Mouse (Mus musculus) midbrain, embryonic 11.5 days (tissue): ENCODE results near the gene Bcas3. TPM values are rescaled to one million over a fixed set of nuclear protein-coding genes. Genes with fewer than 3 reads are reported as not detected.

ENCODE experiments used
- ATAC-seq: fragments of 200-750 bp; cut with Nextera tagmentation; 2 replicates; pipeline ENCODE4 v1.8.0; 2017; ENCODE audit warnings: moderate TSS enrichment, moderate library complexity; ENCODE audit not compliant: low FRiP score
- DNase-seq: peaks from one replicate; pipeline ENCODE4 v3.0.0; 2015; ENCODE audit warnings: low spot score; ENCODE audit errors: missing footprints
- H3K27ac ChIP-seq: fragments of 300-500 bp; sonication (generic); 2 replicates; pipeline ENCODE4 v1.5.1; 2014; ENCODE audit warnings: low read depth, low read length
- H3K27me3 ChIP-seq: fragments of 300-500 bp; sonication (generic); 2 replicates; pipeline ENCODE4 v1.6.1; 2014; ENCODE audit warnings: mild to moderate bottlenecking, low read length, moderate library complexity, mixed read lengths; ENCODE audit not compliant: control insufficient read depth, insufficient read depth
- H3K36me3 ChIP-seq: fragments of 300-500 bp; sonication (generic); 2 replicates; pipeline ENCODE4 v1.6.1; 2014; ENCODE audit warnings: mild to moderate bottlenecking, low read length, moderate library complexity, mixed read lengths; ENCODE audit not compliant: control insufficient read depth, insufficient read depth
- H3K4me1 ChIP-seq: fragments of 300-500 bp; sonication (generic); 2 replicates; pipeline ENCODE4 v1.6.1; 2014; ENCODE audit warnings: low read length; ENCODE audit not compliant: control insufficient read depth, insufficient read depth
- H3K4me2 ChIP-seq: fragments of 300-500 bp; sonication (generic); 2 replicates; pipeline ENCODE4 v1.6.1; 2014; ENCODE audit warnings: mild to moderate bottlenecking, moderate library complexity
- H3K4me3 ChIP-seq: fragments of 300-500 bp; sonication (generic); 2 replicates; pipeline ENCODE4 v1.5.1; 2014; ENCODE audit warnings: low read depth, low read length
- H3K9ac ChIP-seq: fragments of 300-500 bp; sonication (generic); 2 replicates; pipeline ENCODE4 v1.6.1; 2014; ENCODE audit warnings: low read length
- H3K9me3 ChIP-seq: fragments of 300-500 bp; sonication (generic); 2 replicates; pipeline ENCODE4 v1.6.1; 2016; ENCODE audit warnings: low read length; ENCODE audit not compliant: control insufficient read depth
- WGBS: fragments of 180-500 bp; shearing (Covaris S2); extraction: QIAGEN DNeasy Blood & Tissue Kit; methylation state at CpG from one replicate; pipeline ENCODE4 v1.1.7; 2014; 5-methylcytosine and 5-hydroxymethylcytosine counted together
- polyA plus RNA-seq: library from polyadenylated mRNA; unstranded; fragments of >200 nt; fragmentation: Nextera tagmentation; extraction: Ambion mirVana; gene quantifications from 2 replicates; pipeline ENCODE4 v1.2.1, GENCODE M21; 2014

Gene Bcas3
- polyA plus RNA-seq, 1 experiment from 2014 or later, result 30.2 TPM

DNA sequence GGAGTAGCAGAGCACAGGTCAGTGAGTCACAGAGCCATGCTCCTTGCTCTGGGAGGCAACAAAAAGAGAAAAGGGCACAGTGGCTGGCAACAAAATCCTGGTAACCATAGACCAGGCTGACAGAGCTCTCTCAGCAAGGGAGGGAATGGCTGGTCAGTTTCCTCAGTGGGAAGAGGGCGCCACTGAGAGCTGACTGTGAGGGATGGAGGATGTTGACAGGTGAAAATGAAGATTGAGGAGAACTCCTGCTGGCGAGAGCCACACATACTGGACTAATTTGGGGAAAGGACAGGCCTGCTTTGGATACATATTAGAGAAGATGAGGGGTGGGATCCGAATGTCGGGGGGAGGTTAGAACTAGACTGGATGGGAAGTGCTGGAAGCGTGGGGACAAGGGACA is 272.2 kb downstream of the Bcas3 start:
- 73% methylated on average over 5 of the region's 5 CpGs for WGBS
- Histone ChIP-seq H3K4me2 (no peak overlapping the region), H3K36me3 (no peaks in the 10 kb centered on the region), H3K9me3 (no peaks in the 10 kb centered on the region), H3K4me3 (no peak overlapping the region), H3K27me3 (no peaks in the 10 kb centered on the region), H3K4me1 (peaks cover 6% of the 10 kb centered on the region), H3K27ac (no peak overlapping the region), H3K9ac (no peak overlapping the region)
- DNase-seq (no peak), ATAC-seq (no peak)

DNA sequence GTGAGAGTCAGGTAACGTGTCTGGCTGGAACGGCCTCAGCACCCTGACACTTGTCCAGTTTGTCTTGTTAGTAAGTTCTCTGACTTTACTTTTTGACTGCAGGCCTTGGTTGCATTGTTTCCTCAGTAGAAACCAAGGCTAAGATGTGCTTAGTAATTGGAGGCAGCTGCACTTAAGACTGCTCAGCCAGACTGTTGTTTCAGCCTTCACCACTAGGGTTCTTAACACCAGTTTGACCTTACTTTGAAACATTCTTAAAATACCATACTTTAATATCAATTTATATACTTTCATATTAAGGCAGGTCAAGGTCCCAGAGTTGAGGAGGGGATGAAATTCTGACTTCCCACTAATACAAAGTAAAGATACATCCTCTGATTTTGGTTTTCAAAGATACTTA is 273.9 kb downstream of the Bcas3 start:
- ATAC-seq (no peak), DNase-seq (peak; percentile 90)
- no peak overlapping the region for H3K4me3 ChIP-seq
- peaks cover 6% of the 10 kb centered on the region for H3K4me1 ChIP-seq
- no peaks in the 10 kb centered on the region for H3K9me3 ChIP-seq
- WGBS, result 79% methylated on average over 2 of the region's 2 CpGs
- H3K36me3 ChIP-seq, result no peaks in the 10 kb centered on the region
- no peak overlapping the region for H3K9ac ChIP-seq
- H3K27me3 ChIP-seq, result no peaks in the 10 kb centered on the region
- H3K4me2 ChIP-seq, result no peak overlapping the region
- H3K27ac ChIP-seq, result no peak overlapping the region

DNA sequence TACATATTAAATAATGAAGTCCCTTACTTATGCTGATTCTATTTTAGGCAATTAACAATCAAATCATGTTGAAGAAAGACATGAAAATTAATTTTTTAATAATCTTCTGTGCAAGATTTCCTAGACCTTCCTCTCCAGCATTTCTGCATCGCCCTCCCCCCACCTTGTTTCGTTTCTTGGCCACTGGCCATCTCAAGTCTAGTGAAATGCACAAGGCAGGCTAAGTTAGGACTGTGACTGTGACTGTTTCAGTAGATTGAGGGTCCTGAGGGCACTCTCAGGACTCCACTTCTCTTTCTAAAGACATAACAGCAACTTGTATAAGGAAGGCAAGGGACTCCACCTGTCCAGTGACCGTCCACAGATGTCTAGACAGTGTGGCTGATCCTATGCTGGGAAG is 274.4 kb downstream of the Bcas3 start:
- H3K9ac ChIP-seq, result no peak overlapping the region
- no peaks in the 10 kb centered on the region for H3K36me3 ChIP-seq
- no peaks in the 10 kb centered on the region for H3K27me3 ChIP-seq
- no peak overlapping the region for H3K4me3 ChIP-seq
- no peak overlapping the region for H3K4me2 ChIP-seq
- 92% methylated on average over 3 of the region's 3 CpGs for WGBS
- no peaks in the 10 kb centered on the region for H3K9me3 ChIP-seq
- ATAC-seq (no peak), DNase-seq (no peak)
- H3K27ac ChIP-seq, result no peak overlapping the region
- peaks cover 6% of the 10 kb centered on the region for H3K4me1 ChIP-seq

DNA sequence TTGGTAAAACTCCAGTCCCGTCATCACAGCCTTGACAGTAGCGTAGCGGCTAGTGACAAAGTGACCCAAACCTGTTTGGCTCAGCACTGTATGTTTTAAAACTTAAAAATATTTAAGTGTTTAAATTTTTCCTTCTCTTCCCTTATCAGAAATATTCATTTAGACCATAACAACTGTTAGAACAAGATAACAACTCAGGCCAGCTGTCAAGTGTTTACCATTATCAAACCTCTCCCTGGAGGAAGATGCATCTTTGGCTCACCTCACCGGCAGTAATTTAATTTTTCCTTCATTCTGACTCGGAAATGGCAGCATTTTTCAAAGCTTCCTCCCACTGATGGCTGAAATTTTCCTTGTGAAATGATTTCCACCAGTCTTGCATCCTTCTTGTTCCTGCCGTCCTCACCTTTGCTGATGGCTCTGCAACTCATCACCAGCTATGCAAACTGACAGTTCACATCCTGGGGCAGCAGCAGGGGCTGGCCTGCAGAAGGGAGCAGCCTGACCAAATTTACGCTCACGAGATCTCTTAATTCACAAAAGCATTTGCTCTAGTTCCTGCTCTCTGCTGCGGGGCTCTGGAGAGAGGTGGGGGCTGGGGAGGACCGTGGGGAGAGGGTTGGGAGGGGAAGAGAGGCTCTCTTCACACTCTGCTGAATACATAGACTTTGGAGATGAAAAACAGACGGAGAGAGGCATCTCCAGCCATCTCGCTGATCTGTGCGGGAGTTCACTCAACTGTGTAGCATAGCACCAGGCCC is 275.5 kb downstream of the Bcas3 start:
- no peak overlapping the region for H3K4me2 ChIP-seq
- H3K27me3 ChIP-seq, result no peaks in the 10 kb centered on the region
- H3K27ac ChIP-seq, result no peak overlapping the region
- DNase-seq (no peak), ATAC-seq (no peak)
- H3K4me1 ChIP-seq, result peaks cover 6% of the 10 kb centered on the region
- no peaks in the 10 kb centered on the region for H3K36me3 ChIP-seq
- H3K4me3 ChIP-seq, result no peak overlapping the region
- no peaks in the 10 kb centered on the region for H3K9me3 ChIP-seq
- H3K9ac ChIP-seq, result 0 out of 2 replicates have a peak overlapping the region, but pooled peaks have one; percentile 14
- WGBS, result 45% methylated on average over 13 of the region's 13 CpGs

DNA sequence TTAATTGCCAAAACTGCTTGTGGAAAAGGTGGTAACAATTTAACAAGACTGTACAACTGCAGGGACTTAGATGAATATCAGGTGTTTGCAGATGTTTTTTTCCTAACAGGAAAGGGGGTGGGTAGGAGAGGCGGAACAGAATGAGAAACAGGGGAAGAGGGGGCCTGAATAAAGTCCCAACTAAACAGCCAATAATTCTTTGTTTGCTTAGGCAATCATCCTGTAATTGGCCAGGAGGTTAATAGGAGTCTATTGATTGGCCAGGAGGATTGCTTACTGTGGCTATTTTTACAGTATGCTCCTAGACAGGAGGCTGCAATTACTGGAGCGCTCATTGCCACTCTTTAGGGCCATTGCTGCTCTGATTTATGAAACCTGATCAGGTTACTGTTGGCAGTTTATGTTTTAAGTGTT is 279.6 kb downstream of the Bcas3 start:
- no peak overlapping the region for H3K27ac ChIP-seq
- no peak overlapping the region for H3K4me3 ChIP-seq
- H3K4me2 ChIP-seq, result no peak overlapping the region
- H3K9me3 ChIP-seq, result no peaks in the 10 kb centered on the region
- peaks cover 6% of the 10 kb centered on the region for H3K4me1 ChIP-seq
- ATAC-seq, result no peak
- WGBS, result 72% methylated on average over 2 of the region's 2 CpGs
- no peak overlapping the region for H3K9ac ChIP-seq
- H3K27me3 ChIP-seq, result no peaks in the 10 kb centered on the region
- no peak for DNase-seq
- H3K36me3 ChIP-seq, result no peaks in the 10 kb centered on the region

DNA sequence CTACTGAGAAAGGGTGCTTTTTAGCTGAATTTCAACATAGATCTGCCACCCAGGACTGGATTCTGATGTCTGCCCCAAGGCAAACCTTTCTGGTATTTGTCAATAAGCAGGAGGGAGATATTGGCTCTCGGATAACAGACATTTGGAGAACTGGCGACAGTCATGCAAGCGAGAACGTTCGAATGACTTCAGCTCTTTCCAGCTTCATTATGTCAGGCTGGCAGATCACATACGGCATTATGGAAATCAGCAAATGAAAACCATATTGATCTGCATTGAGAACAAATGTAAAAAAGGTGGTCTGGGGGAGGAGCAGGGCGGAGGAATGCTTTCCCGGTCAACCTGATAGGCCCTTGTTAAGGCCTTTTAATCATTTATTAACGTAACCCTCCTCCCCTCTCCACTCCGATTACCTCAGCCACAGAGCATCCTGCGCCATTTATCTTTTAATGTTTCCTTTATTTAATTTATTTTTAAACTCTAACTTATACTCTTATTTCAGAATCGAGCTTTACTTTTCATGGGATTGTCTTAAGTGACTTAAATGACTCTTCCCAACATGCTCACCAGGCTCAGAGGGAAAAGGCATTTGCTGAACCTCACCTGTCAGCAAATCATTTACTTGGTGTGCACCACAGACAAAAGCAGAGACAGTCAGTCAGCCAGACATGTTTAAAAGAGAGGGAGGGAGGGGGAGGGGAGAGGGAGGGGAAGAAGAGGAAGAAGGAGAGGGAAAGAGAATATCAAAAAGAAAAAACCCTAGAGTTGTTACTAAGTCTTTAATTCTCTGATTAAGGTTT is 285.9 kb downstream of the Bcas3 start:
- ATAC-seq, result no peak
- no peak for DNase-seq
- Histone ChIP-seq H3K4me1 (peaks cover 7% of the 10 kb centered on the region), H3K9ac (no peak overlapping the region), H3K9me3 (no peaks in the 10 kb centered on the region), H3K27ac (no peak overlapping the region), H3K4me2 (no peak overlapping the region), H3K27me3 (no peaks in the 10 kb centered on the region), H3K36me3 (no peaks in the 10 kb centered on the region), H3K4me3 (no peak overlapping the region)
- 76% methylated on average over 12 of the region's 12 CpGs for WGBS

DNA sequence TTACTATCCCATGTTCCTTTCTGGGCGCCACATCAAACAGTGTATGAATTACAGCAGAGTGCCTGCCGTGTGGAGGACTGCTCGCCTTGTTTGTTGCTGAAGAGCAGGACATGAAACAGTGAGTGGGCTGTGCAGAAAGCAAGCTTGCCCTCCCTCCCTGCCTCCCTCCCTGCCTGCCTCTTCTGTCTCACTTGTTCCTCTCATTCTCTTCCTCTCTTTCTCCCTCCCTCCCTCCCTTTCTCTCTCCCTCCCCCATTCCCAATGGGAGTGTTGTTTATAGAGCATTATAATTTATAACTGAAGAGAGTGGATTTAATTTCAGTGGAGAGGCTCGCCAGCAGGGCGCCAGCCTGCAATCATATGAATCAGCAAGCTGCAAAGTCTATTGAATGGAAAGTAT is 287.7 kb downstream of the Bcas3 start:
- Histone ChIP-seq H3K27ac (no peak overlapping the region; the same call in 1 of the 2 replicates), H3K4me3 (no peak overlapping the region), H3K36me3 (no peaks in the 10 kb centered on the region), H3K9me3 (no peaks in the 10 kb centered on the region), H3K4me2 (no peak overlapping the region), H3K4me1 (peaks cover 10% of the 10 kb centered on the region), H3K9ac (no peak overlapping the region; the same call in 1 of the 2 replicates), H3K27me3 (no peaks in the 10 kb centered on the region)
- no peak for DNase-seq
- WGBS, result 53% methylated on average over 5 of the region's 5 CpGs
- no peak for ATAC-seq

DNA sequence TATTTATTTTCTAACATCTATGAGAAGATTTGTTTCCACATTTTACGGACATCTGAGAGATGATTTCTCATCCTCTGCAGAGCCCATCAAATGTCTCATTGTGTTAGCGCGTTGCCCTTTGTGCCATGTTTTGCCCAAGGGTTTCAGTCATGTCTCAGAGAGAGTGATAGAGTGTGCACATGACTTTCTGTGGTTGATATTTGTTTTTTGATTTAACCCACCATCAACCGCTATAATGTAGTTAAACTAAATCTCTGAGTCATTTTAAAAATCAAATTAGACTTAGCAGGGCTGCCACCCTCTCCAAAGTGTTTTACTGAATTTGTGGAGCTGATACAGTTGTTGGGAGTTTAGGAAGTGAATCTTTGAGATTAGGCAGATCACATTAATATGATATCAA is 288.5 kb downstream of the Bcas3 start:
- Histone ChIP-seq H3K4me2 (no peak overlapping the region), H3K36me3 (no peaks in the 10 kb centered on the region), H3K9ac (no peak overlapping the region), H3K9me3 (no peaks in the 10 kb centered on the region), H3K4me1 (peaks cover 10% of the 10 kb centered on the region), H3K27me3 (no peaks in the 10 kb centered on the region), H3K27ac (no peak overlapping the region), H3K4me3 (no peak overlapping the region)
- 87% methylated on average over 4 of the region's 4 CpGs for WGBS
- no peak for ATAC-seq
- no peak for DNase-seq

DNA sequence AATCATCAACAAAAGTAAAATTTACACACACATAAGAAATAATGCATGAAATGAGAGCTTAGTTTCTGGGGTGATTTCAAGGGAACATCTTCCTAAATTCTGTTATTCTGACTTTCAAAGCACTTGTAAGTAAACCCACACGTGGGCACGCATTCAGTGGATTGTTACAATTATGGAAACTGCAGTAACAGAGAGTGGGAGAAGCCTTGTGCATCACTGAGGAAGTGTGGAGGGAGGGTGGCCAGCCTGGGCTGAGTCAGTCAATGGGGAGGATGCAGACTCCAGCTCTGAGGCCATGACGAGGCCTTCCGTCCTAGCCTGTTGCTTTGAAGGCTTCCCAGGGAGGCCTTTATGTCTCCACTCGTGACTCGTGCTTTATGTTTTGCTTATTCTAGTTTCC is 289.6 kb downstream of the Bcas3 start:
- Histone ChIP-seq H3K4me3 (no peak overlapping the region), H3K9ac (no peak overlapping the region), H3K27ac (no peak overlapping the region), H3K4me2 (no peak overlapping the region), H3K4me1 (peaks cover 10% of the 10 kb centered on the region), H3K36me3 (no peaks in the 10 kb centered on the region), H3K27me3 (no peaks in the 10 kb centered on the region), H3K9me3 (no peaks in the 10 kb centered on the region)
- WGBS, result 71% methylated on average over 6 of the region's 6 CpGs
- ATAC-seq, result no peak
- no peak for DNase-seq
